Mouse (Mus musculus) thymus, adult 18-20 months (tissue): ENCODE data around the gene Kctd2.
"Not testable (repeated sequence)": the region's sequence is repeated elsewhere in the genome, so short reads cannot be mapped to it uniquely, and the experiment has no call there.

Source experiments
- DNase-seq, 2 experiments: peaks; one replicate each; pipeline ENCODE4 v3.0.0; 2022; ENCODE audit warnings: mixed read lengths in 2 of 2

Kctd2 gene

DNA sequence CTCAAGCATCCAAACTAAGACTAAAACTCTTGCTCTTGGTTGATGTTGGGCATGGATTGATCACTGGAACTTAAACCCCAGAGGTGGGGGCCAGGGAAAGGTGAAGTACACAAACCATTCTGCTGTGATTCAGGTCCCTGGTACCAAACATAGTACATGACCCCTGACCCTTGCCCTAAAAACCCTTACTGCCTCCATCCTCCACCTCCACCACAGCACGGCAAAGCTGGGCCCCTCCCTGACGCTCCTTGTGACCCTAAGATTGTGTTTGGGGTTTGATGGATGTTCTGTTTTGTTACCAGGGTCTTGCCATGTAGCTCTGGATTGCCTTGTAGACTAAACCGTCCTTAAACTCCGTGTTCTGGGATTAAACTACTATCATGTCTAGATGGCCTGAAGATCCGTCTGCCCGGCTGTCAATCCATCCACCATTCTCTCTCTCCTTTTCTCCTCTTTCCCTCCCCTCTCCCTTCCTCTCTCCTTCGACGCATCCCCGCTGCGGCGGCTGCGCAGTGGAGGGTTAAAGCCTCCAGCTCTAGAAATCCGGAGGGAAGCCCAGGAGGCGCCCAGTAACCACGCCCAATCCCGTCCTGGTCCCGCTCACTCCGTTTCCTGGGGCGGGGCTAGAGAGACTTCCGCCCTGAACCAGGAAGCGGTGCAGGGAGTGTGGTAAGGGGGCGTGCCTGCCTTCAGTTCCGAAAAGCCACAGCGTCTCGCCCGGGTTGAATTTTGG lies 55.3 kb downstream of the Kctd2 start, which contains the start of gene Armc7:
Gene Armc7 (plus strand): TSS at position 643 of the 733 bp plus-strand sequence.
- DNase-seq = peak; percentile 90 to 92

- DNase-seq = no peak
Measured at GRCm38 (mm10) chr11:115475758-115476237, 55.9 kb downstream of the Kctd2 start.

DNA sequence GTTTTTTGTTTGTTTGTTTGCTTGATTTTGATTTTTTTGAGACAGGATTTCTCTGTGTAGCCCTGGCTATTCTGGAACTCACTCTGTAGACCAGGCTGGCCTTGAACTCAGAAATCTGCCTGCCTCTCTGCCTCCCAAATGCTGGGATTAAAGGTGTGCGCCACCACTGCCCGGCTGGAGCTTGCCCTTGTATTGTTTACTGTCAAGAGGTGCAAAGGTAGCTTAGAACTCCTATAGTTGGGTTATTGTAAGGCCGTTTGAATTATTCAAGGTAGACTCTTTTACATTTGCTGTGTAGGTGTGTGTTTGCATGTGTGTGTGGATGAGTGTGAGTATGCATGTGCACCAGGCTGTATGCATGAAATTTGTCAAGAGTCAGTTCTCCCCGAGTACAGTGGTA lies 56.7 kb downstream of the Kctd2 start:
- DNase-seq = not testable (repeated sequence)

DNA sequence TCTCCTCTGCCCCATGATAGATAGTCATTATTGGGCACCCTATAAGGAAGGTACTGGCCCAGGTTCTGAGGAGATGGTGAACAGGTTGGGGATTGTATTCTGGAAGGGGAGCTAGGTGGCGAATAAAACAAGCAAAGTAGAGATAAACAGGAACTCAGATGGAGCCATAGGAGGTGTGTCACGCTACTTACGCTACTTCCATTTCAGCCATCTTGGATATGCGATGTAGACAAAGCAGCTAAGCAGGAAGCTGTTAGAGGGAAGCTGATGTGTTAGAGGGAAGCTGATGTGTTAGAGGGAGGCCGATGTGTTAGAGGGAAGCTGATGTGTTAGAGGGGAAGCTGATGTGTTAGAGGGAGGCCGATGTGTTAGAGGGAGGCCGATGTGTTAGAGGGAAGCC lies 57.5 kb downstream of the Kctd2 start:
- not testable (repeated sequence) for DNase-seq

DNA sequence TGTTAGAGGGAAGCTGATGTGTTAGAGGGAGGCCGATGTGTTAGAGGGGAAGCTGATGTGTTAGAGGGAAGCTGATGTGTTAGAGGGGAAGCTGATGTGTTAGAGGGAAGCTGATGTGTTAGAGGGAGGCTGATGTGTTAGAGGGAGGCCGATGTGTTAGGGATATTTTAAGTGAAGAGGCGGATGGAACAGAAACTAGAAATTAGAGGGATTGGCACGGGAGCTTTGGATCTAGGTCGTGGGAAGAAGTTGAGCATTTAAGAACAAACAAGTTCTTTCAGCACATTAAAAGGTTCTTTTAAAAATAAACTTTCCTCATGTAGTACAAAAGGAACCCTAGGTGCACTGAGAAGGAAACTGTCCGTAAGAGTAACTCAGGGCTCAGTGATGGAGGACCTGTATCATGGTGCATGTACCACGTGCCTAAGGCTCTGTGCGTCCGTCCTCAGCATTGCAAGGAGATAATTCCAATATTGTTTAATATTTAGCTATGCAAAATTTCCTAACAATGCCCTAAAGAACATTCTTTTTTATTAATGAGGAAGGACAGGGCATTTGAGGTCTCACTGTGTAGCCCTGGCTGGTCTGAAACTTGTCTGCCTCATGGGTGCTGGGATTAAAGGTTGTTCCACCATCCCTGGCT lies 58.5 kb downstream of the Kctd2 start:
- no peak for DNase-seq
